Mouse (Mus musculus) hindbrain, embryonic 14.5 days (tissue): ENCODE measurements around the gene Oaz3. TPM values are rescaled to one million over a fixed set of nuclear protein-coding genes. Genes with fewer than 3 reads are reported as not detected.
A peak's percentile ranks its signal among the peaks of the same experiment; 100 is the strongest.

Experiments used
- ATAC-seq: fragments of 200-750 bp; cut with Nextera tagmentation; 2 replicates; pipeline ENCODE4 v1.8.0; 2017; ENCODE audit warnings: moderate number of reproducible peaks, mild to moderate bottlenecking, moderate TSS enrichment, moderate library complexity; ENCODE audit not compliant: low FRiP score
- DNase-seq: peaks from one replicate; pipeline ENCODE4 v3.0.0-alpha.2; 2015; ENCODE audit warnings: low spot score
- H3K27ac ChIP-seq: fragments of 300-500 bp; sonication (generic); 2 replicates; pipeline ENCODE4 v1.5.1; 2014; ENCODE audit warnings: mild to moderate bottlenecking, moderate library complexity
- H3K27me3 ChIP-seq: fragments of 300-500 bp; sonication (generic); 2 replicates; pipeline ENCODE4 v1.6.1; 2014; ENCODE audit warnings: mild to moderate bottlenecking, low read length, mixed read lengths; ENCODE audit not compliant: control insufficient read depth, insufficient read depth
- H3K36me3 ChIP-seq: fragments of 300-500 bp; sonication (generic); replicated peaks from 2 replicates; pipeline ENCODE4 v1.6.1; 2014; ENCODE audit not compliant: control insufficient read depth, insufficient read depth
- H3K4me1 ChIP-seq: fragments of 300-500 bp; sonication (generic); replicated peaks from 2 replicates; pipeline ENCODE4 v1.6.1; 2014; ENCODE audit warnings: antibody characterized with exemption, low read length, mixed read lengths; ENCODE audit not compliant: control insufficient read depth, insufficient read depth
- H3K4me2 ChIP-seq: fragments of 300-500 bp; sonication (generic); replicated peaks from 2 replicates; pipeline ENCODE4 v1.6.1; 2014; ENCODE audit warnings: mild to moderate bottlenecking, moderate library complexity
- H3K4me3 ChIP-seq: fragments of 300-500 bp; sonication (generic); replicated peaks from 2 replicates; pipeline ENCODE4 v1.5.1; 2014; ENCODE audit warnings: mild to moderate bottlenecking, low read length
- H3K9ac ChIP-seq: fragments of 300-500 bp; sonication (generic); 2 replicates; pipeline ENCODE4 v1.6.1; 2014
- H3K9me3 ChIP-seq: fragments of 300-500 bp; sonication (generic); 2 replicates; pipeline ENCODE4 v1.6.1; 2016; ENCODE audit warnings: low read length; ENCODE audit not compliant: control insufficient read depth
- WGBS: fragments of 180-500 bp; shearing (Covaris S2); extraction: QIAGEN DNeasy Blood & Tissue Kit; methylation state at CpG from one replicate; pipeline ENCODE4 v1.1.7; 2014; 5-methylcytosine and 5-hydroxymethylcytosine counted together
- polyA plus RNA-seq: library from polyadenylated mRNA; unstranded; fragments of >200 nt; fragmentation: Nextera tagmentation; extraction: Ambion mirVana; gene quantifications from 2 replicates; pipeline ENCODE4 v1.2.1, GENCODE M21; 2014

Gene Oaz3
- polyA plus RNA-seq, 1 experiment from 2014 or later: 1.2 TPM

DNA sequence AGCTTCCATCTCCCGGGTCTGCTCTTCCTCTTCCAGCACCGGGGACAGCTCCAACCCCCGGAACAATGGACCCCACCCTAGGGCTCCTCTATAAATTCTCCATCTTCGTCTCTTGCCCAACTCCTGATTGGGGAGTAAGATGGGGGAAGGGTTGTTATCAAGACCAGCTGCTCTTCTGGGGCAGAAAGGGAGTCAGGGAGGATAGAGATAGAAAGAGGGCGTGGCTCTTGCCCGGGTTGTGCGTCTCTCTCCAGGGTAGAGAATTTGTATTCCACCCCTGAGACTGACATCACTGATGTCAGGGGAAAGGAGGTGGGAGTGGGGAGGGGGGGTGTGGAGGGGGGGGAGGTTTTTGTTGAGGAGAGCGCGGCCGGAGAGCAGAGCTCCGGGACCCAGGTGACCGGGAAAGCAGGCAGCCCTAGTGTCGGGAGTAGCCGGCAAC, 34.3 kb upstream of the Oaz3 start, which contains the start of gene Celf3:
Gene Celf3, plus strand, starts transcription at position 315 of the 442 bp plus-strand sequence.
- no peaks in the 10 kb centered on the region for H3K27me3 ChIP-seq
- H3K27ac ChIP-seq: peak within 1 kb of the TSS; percentile 95
- under 1% methylated on average over 14 of the region's 14 CpGs for WGBS
- peak; percentile 80 for DNase-seq
- H3K4me1 ChIP-seq: peaks cover 48% of the 10 kb centered on the region
- peak within 1 kb of the TSS; percentile 74 for H3K4me2 ChIP-seq
- peak; percentile 94 for ATAC-seq
- peak within 1 kb of the TSS; percentile 97 for H3K9ac ChIP-seq
- H3K9me3 ChIP-seq: no peaks in the 10 kb centered on the region
- peak within 1 kb of the TSS; percentile 77 for H3K4me3 ChIP-seq
- H3K36me3 ChIP-seq: peaks cover 20% of the 10 kb centered on the region

DNA sequence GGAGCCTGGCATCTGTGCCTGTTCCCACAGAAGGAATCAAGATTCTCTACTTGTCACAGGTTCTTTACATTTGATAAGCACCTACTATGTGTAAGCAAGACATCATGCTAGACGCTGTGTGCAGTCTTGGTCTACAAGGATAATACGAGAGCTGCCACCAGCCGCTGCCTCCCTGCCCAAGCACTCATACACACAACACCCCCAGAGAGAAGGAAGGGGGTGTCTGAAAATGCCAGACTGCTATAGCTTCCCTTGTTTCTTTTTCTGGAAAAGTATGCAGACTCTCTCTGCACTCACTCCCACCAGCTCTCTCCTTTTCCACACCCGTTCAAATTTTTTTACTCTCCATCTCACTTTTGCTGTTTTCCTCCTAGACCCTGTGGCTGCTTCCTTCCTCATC, 33.7 kb upstream of the Oaz3 start:
- H3K9me3 ChIP-seq: no peaks in the 10 kb centered on the region
- DNase-seq: peak; percentile 31
- peaks cover 18% of the 10 kb centered on the region for H3K36me3 ChIP-seq
- ATAC-seq: peak; percentile 1
- WGBS: 22% methylated on average over 4 of the region's 4 CpGs
- H3K27ac ChIP-seq: peak overlapping the region; percentile 95
- peak overlapping the region; percentile 77 for H3K4me3 ChIP-seq
- H3K9ac ChIP-seq: peak overlapping the region; percentile 97
- H3K4me1 ChIP-seq: peaks cover 49% of the 10 kb centered on the region
- H3K4me2 ChIP-seq: peak overlapping the region; percentile 74
- no peaks in the 10 kb centered on the region for H3K27me3 ChIP-seq

DNA sequence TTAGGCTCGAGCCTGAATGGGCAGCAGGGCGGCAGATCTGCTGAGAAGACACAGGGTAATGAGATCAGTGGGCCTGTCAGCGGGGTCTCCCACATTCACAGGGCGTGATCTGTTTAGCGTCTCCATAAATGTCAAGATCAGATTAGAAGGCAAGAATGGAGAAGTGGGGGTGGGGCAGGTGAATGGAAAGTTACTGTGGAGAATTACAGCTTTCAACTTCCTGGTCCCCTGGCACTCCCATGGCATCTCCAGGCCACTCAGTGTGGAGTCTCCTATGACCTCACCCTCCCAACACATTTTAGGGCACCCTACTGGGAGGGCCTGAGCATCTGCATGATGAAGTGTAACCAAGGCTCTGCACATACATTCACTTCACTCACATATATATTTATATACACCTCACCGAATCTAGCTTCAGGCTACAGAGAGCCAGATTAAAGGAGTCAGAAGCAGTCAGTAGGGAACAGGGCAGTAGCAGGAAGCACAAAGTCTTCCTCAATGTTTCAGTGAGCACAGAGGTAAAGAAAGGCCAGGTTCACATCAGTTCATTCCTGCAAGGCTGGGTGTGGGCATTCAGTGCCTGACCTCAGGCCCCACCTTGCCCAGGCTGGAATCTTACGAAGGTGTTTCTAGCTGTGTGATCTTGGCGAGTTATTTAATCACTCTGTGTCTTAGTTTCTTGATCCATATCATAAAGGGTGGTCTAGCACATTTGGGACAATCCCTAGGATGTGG, 32.8 kb upstream of the Oaz3 start:
- peak overlapping the region; percentile 95 for H3K27ac ChIP-seq
- peaks cover 41% of the 10 kb centered on the region for H3K4me1 ChIP-seq
- H3K36me3 ChIP-seq: peaks cover 9% of the 10 kb centered on the region
- ATAC-seq: no peak
- no peak for DNase-seq
- H3K27me3 ChIP-seq: no peaks in the 10 kb centered on the region
- H3K9ac ChIP-seq: peak overlapping the region; percentile 31; the same call in 1 of the 2 replicates
- H3K9me3 ChIP-seq: no peaks in the 10 kb centered on the region
- H3K4me2 ChIP-seq: peak overlapping the region; percentile 74
- H3K4me3 ChIP-seq: no peak overlapping the region; the same call in 1 of the 2 replicates
- 61% methylated on average over 8 of the region's 8 CpGs for WGBS

DNA sequence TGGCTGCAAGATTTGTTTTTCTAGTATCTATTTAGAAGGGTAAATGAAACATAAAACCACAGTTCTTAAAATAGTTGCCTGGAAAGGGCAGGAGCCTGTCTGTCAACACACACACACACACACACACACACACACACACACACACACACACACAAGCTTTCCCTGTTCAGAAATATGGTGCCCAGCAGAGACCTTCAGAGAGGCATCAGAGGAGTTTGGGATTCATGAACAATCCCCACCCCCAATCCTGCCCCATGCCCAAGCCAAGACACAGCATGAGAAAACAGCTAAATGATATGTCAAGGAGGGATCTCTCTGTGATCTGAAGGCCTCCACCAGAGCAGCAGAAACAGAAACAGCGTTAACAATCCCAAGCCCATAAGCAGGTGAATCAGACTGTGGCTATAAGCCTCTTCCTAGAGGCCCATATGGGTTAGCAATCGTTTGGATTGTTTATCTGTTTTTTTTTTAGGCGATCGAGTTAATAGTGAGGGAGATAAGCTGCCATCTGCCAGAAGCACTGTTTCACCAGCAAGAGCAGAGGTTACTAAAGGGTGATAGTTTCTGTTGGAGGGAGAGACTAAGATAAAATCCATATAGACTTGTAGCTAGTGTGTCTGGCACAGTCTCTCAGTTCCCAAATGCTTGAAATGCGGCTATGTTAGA, 30.0 kb upstream of the Oaz3 start:
- Histone ChIP-seq H3K4me3 (no peak overlapping the region), H3K27ac (no peak overlapping the region), H3K9ac (no peak overlapping the region), H3K4me1 (peaks cover 19% of the 10 kb centered on the region), H3K27me3 (no peaks in the 10 kb centered on the region), H3K36me3 (no peaks in the 10 kb centered on the region), H3K4me2 (no peak overlapping the region), H3K9me3 (no peaks in the 10 kb centered on the region)
- ATAC-seq (no peak), DNase-seq (no peak)
- 78% methylated on average over 5 of the region's 5 CpGs for WGBS

DNA sequence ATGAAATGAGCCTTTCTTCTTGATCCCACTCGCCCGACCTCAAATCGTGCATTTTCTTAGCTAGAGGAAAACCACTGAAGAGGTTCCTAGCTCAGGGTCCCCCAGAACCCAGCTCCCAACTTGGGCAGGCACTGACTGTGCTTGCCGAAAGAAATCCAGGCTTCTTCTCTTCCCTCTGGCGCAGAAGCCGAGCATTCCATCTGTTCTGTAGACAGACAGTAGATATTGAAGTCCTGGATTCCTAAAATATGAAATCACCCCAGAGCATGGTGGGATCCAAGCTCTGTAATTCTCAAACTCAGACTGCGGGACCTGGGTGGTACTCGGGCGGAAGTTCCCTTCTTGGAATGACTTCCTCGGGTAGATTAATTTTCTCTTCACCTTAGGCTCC, 29.4 kb upstream of the Oaz3 start:
- Histone ChIP-seq H3K9ac (no peak overlapping the region), H3K27ac (peak overlapping the region; percentile 23; the same call in 1 of the 2 replicates), H3K9me3 (no peaks in the 10 kb centered on the region), H3K4me2 (peak overlapping the region; percentile 53; the same call in 1 of the 2 replicates), H3K4me1 (peaks cover 19% of the 10 kb centered on the region), H3K27me3 (no peaks in the 10 kb centered on the region), H3K4me3 (no peak overlapping the region), H3K36me3 (no peaks in the 10 kb centered on the region)
- no peak for ATAC-seq
- no peak for DNase-seq
- 48% methylated on average over 10 of the region's 10 CpGs for WGBS

DNA sequence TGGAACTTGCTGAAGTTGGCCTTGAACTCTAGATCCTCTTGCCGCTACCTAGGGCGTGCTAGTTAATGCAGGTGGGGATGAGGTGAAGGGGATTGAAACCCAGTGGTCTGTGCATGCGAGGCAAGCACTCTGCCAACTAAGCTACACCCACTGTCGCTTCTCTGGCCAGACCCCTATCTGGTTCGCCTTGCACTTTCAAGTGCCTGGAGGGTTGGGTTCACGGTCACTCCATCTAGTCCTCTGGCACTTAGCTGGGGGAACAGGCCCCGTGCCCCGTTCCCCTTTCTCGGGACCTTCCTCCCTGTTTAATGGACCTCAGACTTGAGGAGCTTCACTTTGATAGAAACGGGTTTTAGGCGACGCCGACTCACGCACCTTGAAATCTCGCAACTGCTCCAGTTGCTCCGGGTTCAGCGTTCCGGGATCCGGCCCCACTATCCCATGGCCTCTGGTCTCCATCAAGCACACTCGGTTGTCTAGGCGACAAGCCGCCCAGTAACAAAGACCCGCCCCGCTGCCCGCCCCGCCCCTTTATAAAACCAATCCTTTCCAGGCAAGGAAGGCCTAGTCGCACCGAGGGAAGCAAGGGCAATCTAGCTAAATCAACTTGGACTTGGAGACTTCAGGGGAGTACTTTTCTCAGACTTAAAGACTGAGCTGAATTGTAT, 28.9 kb upstream of the Oaz3 start:
- Histone ChIP-seq H3K9me3 (no peaks in the 10 kb centered on the region), H3K4me3 (peak overlapping the region; percentile 21), H3K4me2 (peak overlapping the region; percentile 53), H3K27ac (0 out of 2 replicates have a peak overlapping the region, but pooled peaks have one; percentile 23), H3K9ac (0 out of 2 replicates have a peak overlapping the region, but pooled peaks have one; percentile 28), H3K27me3 (no peaks in the 10 kb centered on the region), H3K4me1 (peaks cover 19% of the 10 kb centered on the region), H3K36me3 (no peaks in the 10 kb centered on the region)
- 10% methylated on average over 28 of the region's 28 CpGs for WGBS
- DNase-seq: no peak
- peak; percentile 54; the same call in 1 of the 2 replicates for ATAC-seq

DNA sequence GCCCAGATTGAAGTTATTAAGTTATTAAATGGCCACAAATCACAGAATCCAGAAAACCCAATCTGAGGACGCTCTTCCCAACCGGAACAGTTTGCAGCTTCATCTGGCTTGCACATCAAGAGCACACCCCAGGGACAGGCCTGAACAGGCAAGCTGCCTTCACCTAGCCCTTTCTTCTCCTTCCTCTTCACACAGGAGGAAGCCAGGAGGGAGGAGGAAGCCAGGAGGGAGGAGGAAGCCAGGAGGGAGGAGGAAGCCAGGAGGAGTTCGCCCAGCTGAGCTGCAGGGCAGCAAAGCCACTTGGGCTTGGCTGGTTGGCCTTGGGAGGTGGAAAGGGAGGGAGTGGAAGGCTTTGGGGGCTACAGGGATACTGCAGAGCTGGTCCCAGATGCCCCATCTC, 25.2 kb upstream of the Oaz3 start:
- Histone ChIP-seq H3K4me1 (peaks cover 34% of the 10 kb centered on the region), H3K9ac (no peak overlapping the region), H3K36me3 (no peaks in the 10 kb centered on the region), H3K27ac (no peak overlapping the region), H3K27me3 (no peaks in the 10 kb centered on the region), H3K4me3 (no peak overlapping the region), H3K9me3 (no peaks in the 10 kb centered on the region), H3K4me2 (no peak overlapping the region)
- ATAC-seq (no peak), DNase-seq (no peak)
- 71% methylated on average over 3 of the region's 3 CpGs for WGBS

DNA sequence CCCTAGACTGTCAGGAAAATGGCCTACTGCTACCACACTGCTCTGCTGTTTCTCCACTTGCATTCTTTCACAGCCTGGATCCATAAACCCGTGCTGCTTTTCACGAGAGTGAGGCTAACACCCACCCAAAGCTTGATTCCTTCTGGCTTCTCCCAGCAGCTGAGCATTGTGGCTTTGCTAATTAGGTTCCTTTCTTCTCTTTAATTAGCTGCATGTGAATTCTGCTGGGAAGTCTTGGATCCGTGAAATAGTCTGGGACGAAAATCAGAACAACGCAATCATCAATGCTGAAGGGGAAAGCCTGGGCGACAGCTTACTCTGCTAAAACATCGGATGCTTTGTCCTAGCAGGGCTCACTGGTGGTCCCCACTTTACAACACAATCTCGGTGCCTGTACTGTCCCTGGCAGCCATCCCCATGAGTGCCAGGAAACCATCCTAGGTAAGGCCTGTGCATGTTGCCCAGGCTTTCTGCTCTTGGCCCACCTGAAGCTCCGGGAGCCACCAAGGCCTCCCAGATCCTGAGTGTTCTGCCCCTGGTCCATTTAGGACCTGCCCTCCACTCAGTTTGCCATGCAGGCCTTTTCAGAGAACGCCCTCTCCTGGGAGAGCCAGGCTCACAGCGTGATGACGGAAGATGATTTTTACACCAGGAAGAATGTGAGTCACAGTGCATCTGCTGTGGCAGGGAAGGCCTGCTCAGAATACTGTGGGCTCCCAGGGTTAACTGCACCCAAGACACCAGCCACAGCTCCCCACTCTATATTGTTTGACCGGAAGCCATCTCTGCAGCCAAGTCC, 22.1 kb upstream of the Oaz3 start:
- 31% methylated on average over 13 of the region's 13 CpGs for WGBS
- Histone ChIP-seq H3K27ac (peak overlapping the region; percentile 92), H3K27me3 (no peaks in the 10 kb centered on the region), H3K9me3 (no peaks in the 10 kb centered on the region), H3K4me3 (no peak overlapping the region), H3K9ac (peak overlapping the region; percentile 16), H3K4me1 (peaks cover 30% of the 10 kb centered on the region), H3K36me3 (no peaks in the 10 kb centered on the region), H3K4me2 (no peak overlapping the region)
- ATAC-seq (peak; percentile 83), DNase-seq (peak; percentile 52)
